Mouse (Mus musculus): Measurements from ENCODE around the gene Tspan9.

- no peak for TF ChIP-seq GATA1 (IDR thresholded peaks at IDR 0.05; ENCODE audit: borderline replicate concordance, low read length)
- no peak for TF ChIP-seq FLI1 (IDR thresholded peaks at IDR 0.05; ENCODE audit: low read length)
These were observed 26.4 kb downstream of the Tspan9 start for GRCm38 (mm10) chr6:128116836-128117542.
